Mouse (Mus musculus): ENCODE data around the gene Olfr748. TPM values are rescaled to one million over a fixed set of nuclear protein-coding genes. Genes with fewer than 3 reads are reported as not detected.
"Not testable (repeated sequence)": the region's sequence is repeated elsewhere in the genome, so short reads cannot be mapped to it uniquely, and the experiment has no call there.

Olfr748 gene
- not detected in 2 replicates for polyA plus RNA-seq (2012; rRNA removed)
- not detected in 2 replicates for polyA plus RNA-seq (2014; fragmentation: Nextera tagmentation; extraction: Ambion mirVana)

- no peaks in the 10 kb centered on the region for H3K9me3 ChIP-seq (ENCODE audit: control insufficient read depth, low read length)
- no peak for DNase-seq (ENCODE audit: low spot score)
- no peak for ATAC-seq (ENCODE audit: low FRiP score, low read depth)
- H3K4me1 ChIP-seq (ENCODE audit: control insufficient read depth, insufficient read depth, low read length): no peaks in the 10 kb centered on the region
- no peak for TF ChIP-seq POLR2A (IDR thresholded peaks at IDR 0.05; ENCODE audit: borderline replicate concordance, extremely low read depth, insufficient read depth, insufficient read length)
- no peak within 1 kb of the TSS for H3K4me3 ChIP-seq (replicated peaks; ENCODE audit: low read length)
- H3K27ac ChIP-seq (replicated peaks; ENCODE audit: low read depth, low read length): no peak within 1 kb of the TSS
- H3K4me2 ChIP-seq (replicated peaks; ENCODE audit: low read depth, low read length, severe bottlenecking): no peak within 1 kb of the TSS
- WGBS: 78% methylated on average over 1 of the region's 1 CpGs
- H3K27me3 ChIP-seq (ENCODE audit: control insufficient read depth, insufficient read depth, low read length): no peaks in the 10 kb centered on the region
- H3K9ac ChIP-seq (ENCODE audit: low read depth, low read length, severe bottlenecking): no peak within 1 kb of the TSS
- no peaks in the 10 kb centered on the region for H3K36me3 ChIP-seq (ENCODE audit: control insufficient read depth, insufficient read depth, low read length)
Observed at GRCm38 (mm10) chr14:50707073-50707472, at the start of gene Olfr748. Gene Olfr748 (plus strand): TSS chr14:50707373.

GRCm38 (mm10) chr14:50693106-50693505 is 14.1 kb upstream of the Olfr748 start, which contains the start of gene Olfr747:
Gene Olfr747 (minus strand): TSS chr14:50693206.
- no peak for DNase-seq (ENCODE audit: low spot score)
- no peak within 1 kb of the TSS for H3K4me3 ChIP-seq (replicated peaks; ENCODE audit: low read length)
- no peaks in the 10 kb centered on the region for H3K36me3 ChIP-seq (ENCODE audit: control insufficient read depth, insufficient read depth, low read length)
- no peak within 1 kb of the TSS for H3K4me2 ChIP-seq (replicated peaks; ENCODE audit: low read depth, low read length, severe bottlenecking)
- no peak within 1 kb of the TSS for H3K9ac ChIP-seq (ENCODE audit: low read depth, low read length, severe bottlenecking)
- no peak for ATAC-seq (ENCODE audit: low FRiP score, low read depth)
- H3K4me1 ChIP-seq (ENCODE audit: control insufficient read depth, insufficient read depth, low read length): no peaks in the 10 kb centered on the region
- H3K27me3 ChIP-seq (ENCODE audit: control insufficient read depth, insufficient read depth, low read length): no peaks in the 10 kb centered on the region
- H3K9me3 ChIP-seq (ENCODE audit: control insufficient read depth, low read length): no peaks in the 10 kb centered on the region
- TF ChIP-seq POLR2A (IDR thresholded peaks at IDR 0.05; ENCODE audit: borderline replicate concordance, extremely low read depth, insufficient read depth, insufficient read length): no peak
- H3K27ac ChIP-seq (replicated peaks; ENCODE audit: low read depth, low read length): no peak within 1 kb of the TSS
- WGBS: 82% methylated on average over 3 of the region's 3 CpGs

GRCm38 (mm10) chr14:50719875-50720274 is 12.7 kb downstream of the Olfr748 start:
- H3K27me3 ChIP-seq (ENCODE audit: control insufficient read depth, insufficient read depth, low read length); H3K4me1 ChIP-seq (ENCODE audit: control insufficient read depth, insufficient read depth, low read length); H3K27ac ChIP-seq (replicated peaks; ENCODE audit: low read depth, low read length); H3K4me3 ChIP-seq (replicated peaks; ENCODE audit: low read length); H3K4me2 ChIP-seq (replicated peaks; ENCODE audit: low read depth, low read length, severe bottlenecking); H3K36me3 ChIP-seq (ENCODE audit: control insufficient read depth, insufficient read depth, low read length); H3K9ac ChIP-seq (ENCODE audit: low read depth, low read length, severe bottlenecking); H3K9me3 ChIP-seq (ENCODE audit: control insufficient read depth, low read length); DNase-seq (ENCODE audit: low spot score); ATAC-seq (ENCODE audit: low FRiP score, low read depth): not testable (repeated sequence)
- 90% methylated on average over 15 of the region's 15 CpGs for WGBS

- not testable (repeated sequence) for H3K4me1 ChIP-seq (ENCODE audit: control insufficient read depth, insufficient read depth, low read length); H3K36me3 ChIP-seq (ENCODE audit: control insufficient read depth, insufficient read depth, low read length); H3K9me3 ChIP-seq (ENCODE audit: control insufficient read depth, low read length); H3K4me2 ChIP-seq (replicated peaks; ENCODE audit: low read depth, low read length, severe bottlenecking); H3K4me3 ChIP-seq (replicated peaks; ENCODE audit: low read length); ATAC-seq (ENCODE audit: low FRiP score, low read depth); H3K9ac ChIP-seq (ENCODE audit: low read depth, low read length, severe bottlenecking); DNase-seq (ENCODE audit: low spot score); H3K27ac ChIP-seq (replicated peaks; ENCODE audit: low read depth, low read length); H3K27me3 ChIP-seq (ENCODE audit: control insufficient read depth, insufficient read depth, low read length)
- WGBS: 92% methylated on average over 3 of the region's 4 CpGs
Observed at GRCm38 (mm10) chr14:50722371-50722770, 15.2 kb downstream of the Olfr748 start.

GRCm38 (mm10) chr14:50740334-50740733 is 33.2 kb downstream of the Olfr748 start:
- no peaks in the 10 kb centered on the region for H3K27me3 ChIP-seq (ENCODE audit: control insufficient read depth, insufficient read depth, low read length)
- ATAC-seq (ENCODE audit: low FRiP score, low read depth) (no peak), DNase-seq (ENCODE audit: low spot score) (no peak)
- H3K4me3 ChIP-seq (replicated peaks; ENCODE audit: low read length): no peak overlapping the region
- no peak overlapping the region for H3K4me2 ChIP-seq (replicated peaks; ENCODE audit: low read depth, low read length, severe bottlenecking)
- H3K9me3 ChIP-seq (ENCODE audit: control insufficient read depth, low read length): no peaks in the 10 kb centered on the region
- WGBS: 57% methylated on average over 2 of the region's 2 CpGs
- no peak overlapping the region for H3K9ac ChIP-seq (ENCODE audit: low read depth, low read length, severe bottlenecking)
- no peaks in the 10 kb centered on the region for H3K36me3 ChIP-seq (ENCODE audit: control insufficient read depth, insufficient read depth, low read length)
- no peaks in the 10 kb centered on the region for H3K4me1 ChIP-seq (ENCODE audit: control insufficient read depth, insufficient read depth, low read length)
- no peak overlapping the region for H3K27ac ChIP-seq (replicated peaks; ENCODE audit: low read depth, low read length)
- TF ChIP-seq POLR2A (IDR thresholded peaks at IDR 0.05; ENCODE audit: borderline replicate concordance, extremely low read depth, insufficient read depth, insufficient read length): no peak

GRCm38 (mm10) chr14:50741584-50741983 is 34.4 kb downstream of the Olfr748 start:
- 74% methylated on average over 2 of the region's 2 CpGs for WGBS

More at GRCm38 (mm10) chr14:50741584-50741983, 34.4 kb downstream of the Olfr748 start:
- no peak overlapping the region for H3K27ac ChIP-seq (replicated peaks; ENCODE audit: low read depth, low read length)
- H3K9me3 ChIP-seq (ENCODE audit: control insufficient read depth, low read length): no peaks in the 10 kb centered on the region
- H3K9ac ChIP-seq (ENCODE audit: low read depth, low read length, severe bottlenecking): no peak overlapping the region
- TF ChIP-seq POLR2A (IDR thresholded peaks at IDR 0.05; ENCODE audit: borderline replicate concordance, extremely low read depth, insufficient read depth, insufficient read length): no peak
- no peaks in the 10 kb centered on the region for H3K36me3 ChIP-seq (ENCODE audit: control insufficient read depth, insufficient read depth, low read length)
- no peak overlapping the region for H3K4me3 ChIP-seq (replicated peaks; ENCODE audit: low read length)
- no peak for DNase-seq (ENCODE audit: low spot score)
- H3K4me2 ChIP-seq (replicated peaks; ENCODE audit: low read depth, low read length, severe bottlenecking): no peak overlapping the region
- no peak for ATAC-seq (ENCODE audit: low FRiP score, low read depth)
- H3K27me3 ChIP-seq (ENCODE audit: control insufficient read depth, insufficient read depth, low read length): no peaks in the 10 kb centered on the region
- no peaks in the 10 kb centered on the region for H3K4me1 ChIP-seq (ENCODE audit: control insufficient read depth, insufficient read depth, low read length)
